ENCODE assay signal across 11 mouse cellular contexts in the genomic region with DNA sequence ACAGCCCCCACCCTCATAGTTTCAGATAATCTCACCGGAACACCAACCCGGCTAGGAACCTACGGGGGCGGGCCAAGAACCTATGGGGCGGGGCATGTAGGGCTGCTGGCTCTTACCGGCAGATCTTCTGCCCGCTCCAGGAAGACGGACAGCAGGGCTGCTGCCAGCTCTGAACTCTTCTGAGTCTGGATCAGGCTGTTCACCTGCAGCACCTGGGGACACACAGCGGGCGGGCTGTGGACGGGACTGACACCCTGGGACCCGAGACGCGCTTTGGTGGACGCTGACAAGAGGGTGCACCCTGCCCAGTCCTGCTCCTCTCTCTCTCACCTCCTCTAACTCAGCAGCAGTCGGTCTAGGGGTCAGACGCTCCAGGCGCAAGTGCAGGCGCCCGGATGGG. TPM values are rescaled to one million over a fixed set of nuclear protein-coding genes. Genes with fewer than 3 reads are reported as not detected.
DNase-seq lines count a peak whose midpoint lies in the region; ATAC-seq and TF ChIP-seq lines count a peak whose summit lies in the region.
"Had no signal": no experiment of that assay in that cellular context is flagged by ENCODE, and none has a peak within 500 bp of the region (broad histone marks: within the 10 kb centered on the region; RNA-seq: fewer than 3 reads in every experiment).

No protein-coding gene starts in this region.

- H3K4me1 ChIP-seq in heart, embryonic 10.5 days = peaks cover 10% of the 10 kb centered on the region
- peaks cover 7% of the 10 kb centered on the region; the same call in 1 of the 2 replicates for H3K4me1 ChIP-seq in midbrain, embryonic 10.5 days
- H3K4me1 ChIP-seq in midbrain, embryonic 11.5 days (ENCODE audit: control insufficient read depth, insufficient read depth, low read length) = no peaks in the 10 kb centered on the region
- H3K4me1 ChIP-seq in intestine, embryonic 15.5 days (replicated peaks) = no peaks in the 10 kb centered on the region
- H3K4me1 ChIP-seq: lung, embryonic 15.5 days had no signal

- H3K4me3 ChIP-seq in heart, embryonic 10.5 days = peak overlapping the region; percentile 36
- peak overlapping the region; percentile 30 for H3K4me3 ChIP-seq in midbrain, embryonic 10.5 days
- H3K4me3 ChIP-seq in midbrain, embryonic 11.5 days (ENCODE audit: low read depth, low read length) = no peak overlapping the region
- H3K4me3 ChIP-seq in intestine, embryonic 15.5 days (replicated peaks) = 0 out of 2 replicates have a peak overlapping the region, but pooled peaks have one; percentile 2
- no peak overlapping the region for H3K4me3 ChIP-seq in myocyte
- H3K4me3 ChIP-seq: lung, embryonic 15.5 days had no signal

- WGBS in heart, embryonic 10.5 days = 27% methylated on average over 20 of the region's 20 CpGs
- 4% methylated on average over 20 of the region's 20 CpGs for WGBS in midbrain, embryonic 10.5 days
- 5% methylated on average over 20 of the region's 20 CpGs for WGBS in midbrain, embryonic 11.5 days
- WGBS in intestine, embryonic 15.5 days = 43% methylated on average over 20 of the region's 20 CpGs

- H3K4me2 ChIP-seq in midbrain, embryonic 11.5 days = no peak overlapping the region
- peak overlapping the region; percentile 42 for H3K4me2 ChIP-seq in intestine, embryonic 15.5 days (replicated peaks)
- no peak overlapping the region for H3K4me2 ChIP-seq in myocyte (ENCODE audit: low read depth)
- H3K4me2 ChIP-seq: lung, embryonic 15.5 days had no signal

- H3K9me3 ChIP-seq in heart, embryonic 10.5 days = no peaks in the 10 kb centered on the region
- H3K9me3 ChIP-seq in midbrain, embryonic 10.5 days (replicated peaks) = no peaks in the 10 kb centered on the region
- H3K9me3 ChIP-seq in midbrain, embryonic 11.5 days (ENCODE audit: control insufficient read depth, low read length) = no peaks in the 10 kb centered on the region
- H3K9me3 ChIP-seq in intestine, embryonic 15.5 days = no peaks in the 10 kb centered on the region
- H3K9me3 ChIP-seq: lung, embryonic 15.5 days had no signal

- H3K36me3 ChIP-seq in heart, embryonic 10.5 days = peaks cover 72% of the 10 kb centered on the region
- H3K36me3 ChIP-seq in midbrain, embryonic 10.5 days = peaks cover 44% of the 10 kb centered on the region
- no peaks in the 10 kb centered on the region; the same call in 1 of the 2 replicates for H3K36me3 ChIP-seq in midbrain, embryonic 11.5 days (ENCODE audit: control insufficient read depth, insufficient read depth, low read length)
- peaks cover 34% of the 10 kb centered on the region; the same call in 1 of the 2 replicates for H3K36me3 ChIP-seq in intestine, embryonic 15.5 days
- peaks cover 75% of the 10 kb centered on the region for H3K36me3 ChIP-seq in myocyte (ENCODE audit: control insufficient read depth, insufficient read depth)

- intact Hi-C loops in heart, postnatal 10 days (cut with DNase I) = no loop called here
- intact Hi-C loops in gastrocnemius, postnatal 14 days (cut with DNase I; ENCODE audit: low total_unique reads) = no loop called here

- no peak for DNase-seq in heart, embryonic 10.5 days (ENCODE audit: low spot score)
- DNase-seq in heart, postnatal 10 days = no peak
- DNase-seq in midbrain, embryonic 10.5 days (ENCODE audit: low spot score) = no peak
- no peak for DNase-seq in midbrain, embryonic 11.5 days (ENCODE audit: low spot score, missing footprints)
- no peak for DNase-seq in gastrocnemius, postnatal 14 days
- no peak for DNase-seq in B cell, adult 2 months
- DNase-seq: layer of hippocampus, adult 9-11 months had no signal

- no peak overlapping the region for H3ac ChIP-seq in myocyte (ENCODE audit: control insufficient read depth, insufficient read length)

- no peaks in the 10 kb centered on the region for H3K79me2 ChIP-seq in myocyte (ENCODE audit: control insufficient read depth, insufficient read depth)

- peaks cover 65% of the 10 kb centered on the region for H3K27me3 ChIP-seq in heart, embryonic 10.5 days (ENCODE audit: insufficient read depth, poor library complexity, severe bottlenecking)
- peaks cover 61% of the 10 kb centered on the region for H3K27me3 ChIP-seq in midbrain, embryonic 10.5 days (ENCODE audit: low read depth, poor library complexity, severe bottlenecking)
- peaks cover 21% of the 10 kb centered on the region for H3K27me3 ChIP-seq in midbrain, embryonic 11.5 days (ENCODE audit: control insufficient read depth, insufficient read depth, low read length)
- H3K27me3 ChIP-seq in intestine, embryonic 15.5 days (replicated peaks) = no peaks in the 10 kb centered on the region
- no peaks in the 10 kb centered on the region for H3K27me3 ChIP-seq in myocyte (ENCODE audit: control insufficient read depth, insufficient read depth, insufficient read length)

- no peak overlapping the region for H3K27ac ChIP-seq in heart, embryonic 10.5 days
- H3K27ac ChIP-seq in midbrain, embryonic 10.5 days (replicated peaks) = no peak overlapping the region
- H3K27ac ChIP-seq in midbrain, embryonic 11.5 days (ENCODE audit: low read depth, low read length) = no peak overlapping the region
- no peak overlapping the region for H3K27ac ChIP-seq in intestine, embryonic 15.5 days
- H3K27ac ChIP-seq: lung, embryonic 15.5 days had no signal

- no peak for TF ChIP-seq POLR2A in myocyte (IDR thresholded peaks at IDR 0.05; ENCODE audit: insufficient read length, low read depth)

- ATAC-seq in midbrain, embryonic 11.5 days (ENCODE audit: low FRiP score) = no peak
- peak; percentile 61 for ATAC-seq in intestine, embryonic 15.5 days

- no peak overlapping the region for H3K9ac ChIP-seq in midbrain, embryonic 11.5 days (ENCODE audit: low read length)
- no peak overlapping the region for H3K9ac ChIP-seq in intestine, embryonic 15.5 days
- H3K9ac ChIP-seq: lung, embryonic 15.5 days had no signal

TF ChIP-seq in myocyte, 11 proteins besides CTCF, POLR2A, EP300 and RAD21:
- TF ChIP-seq MYOG (IDR thresholded peaks at IDR 0.05; ENCODE audit: control insufficient read depth in 1 of 3, insufficient read depth in 1 of 3, insufficient read length in 2 of 3, low read depth in 2 of 3) = no peak
- peak; percentile 43 for TF ChIP-seq POLR2AphosphoS2 (IDR thresholded peaks at IDR 0.05; ENCODE audit: insufficient read length, low read depth)

RNA-seq across cellular contexts. Expression of a gene that starts 9.6 kb away (rescaled TPM):
- 17.8 and 20.3 TPM in 2 replicates for polyA plus RNA-seq in heart, embryonic 10.5 days (2016; fragmentation: Nextera tagmentation; extraction: Ambion mirVana)
- total RNA-seq in heart, postnatal 10 days (2021) = 10 to 100 TPM; 28.5 to 29.9 TPM
- polyA plus RNA-seq in midbrain, embryonic 10.5 days (2016; fragmentation: Nextera tagmentation; extraction: Ambion mirVana) = 17.2 and 23.6 TPM in 2 replicates
- polyA plus RNA-seq in midbrain, embryonic 11.5 days (2014; fragmentation: Nextera tagmentation; extraction: Ambion mirVana) = 15.6 and 18.1 TPM in 2 replicates
- 28.4 and 29.3 TPM in 2 replicates for polyA plus RNA-seq in intestine, embryonic 15.5 days (2015; fragmentation: Nextera tagmentation; extraction: Ambion mirVana)
- 166 TPM for polyA plus RNA-seq in myocyte (2012; fragmentation: generic; extraction: Trizol)
- total RNA-seq in gastrocnemius, postnatal 14 days (2021) = 10 to 100 TPM; 21.6 to 24.0 TPM

RNA-seq across cellular contexts. Expression of a gene that starts 17.5 kb away (rescaled TPM):
- 3.2 and 4.0 TPM in 2 replicates for polyA plus RNA-seq in heart, embryonic 10.5 days (2016; fragmentation: Nextera tagmentation; extraction: Ambion mirVana)
- total RNA-seq in heart, postnatal 10 days (2021) = 1 to 10 TPM; 4.1 to 4.5 TPM
- 1.8 and 2.9 TPM in 2 replicates for polyA plus RNA-seq in midbrain, embryonic 10.5 days (2016; fragmentation: Nextera tagmentation; extraction: Ambion mirVana)
- 3.4 and 3.7 TPM in 2 replicates for polyA plus RNA-seq in midbrain, embryonic 11.5 days (2014; fragmentation: Nextera tagmentation; extraction: Ambion mirVana)
- 2.4 and 2.7 TPM in 2 replicates for polyA plus RNA-seq in intestine, embryonic 15.5 days (2015; fragmentation: Nextera tagmentation; extraction: Ambion mirVana)
- 734 TPM for polyA plus RNA-seq in myocyte (2012; fragmentation: generic; extraction: Trizol)
- total RNA-seq in gastrocnemius, postnatal 14 days (2021) = 100 to 1,000 TPM in 1 of 2 experiments, 10 to 100 TPM in 1; 54.6 to 180 TPM
- total RNA-seq: monocyte, adult 5-6 weeks had no signal

RNA-seq across cellular contexts. Expression of a gene that starts 22.1 kb away (rescaled TPM):
- 1,508 and 1,550 TPM in 2 replicates for polyA plus RNA-seq in heart, embryonic 10.5 days (2016; fragmentation: Nextera tagmentation; extraction: Ambion mirVana)
- 100 to 1,000 TPM; 500 to 506 TPM for total RNA-seq in heart, postnatal 10 days (2021)
- polyA plus RNA-seq in midbrain, embryonic 10.5 days (2016; fragmentation: Nextera tagmentation; extraction: Ambion mirVana) = 833 and 890 TPM in 2 replicates
- 683 and 746 TPM in 2 replicates for polyA plus RNA-seq in midbrain, embryonic 11.5 days (2014; fragmentation: Nextera tagmentation; extraction: Ambion mirVana)
- polyA plus RNA-seq in intestine, embryonic 15.5 days (2015; fragmentation: Nextera tagmentation; extraction: Ambion mirVana) = 1,676 and 1,825 TPM in 2 replicates
- polyA plus RNA-seq in myocyte (2012; fragmentation: generic; extraction: Trizol) = 2,234 TPM
- total RNA-seq in gastrocnemius, postnatal 14 days (2021) = 100 to 1,000 TPM; 214 to 276 TPM

RNA-seq across cellular contexts. Expression of a gene that starts 31.5 kb away (rescaled TPM):
- polyA plus RNA-seq in heart, embryonic 10.5 days (2016; fragmentation: Nextera tagmentation; extraction: Ambion mirVana) = 11.2 and 12.8 TPM in 2 replicates
- total RNA-seq in heart, postnatal 10 days (2021) = 10 to 100 TPM in 1 of 2 experiments, 1 to 10 TPM in 1; 9.8 to 10.1 TPM
- polyA plus RNA-seq in midbrain, embryonic 10.5 days (2016; fragmentation: Nextera tagmentation; extraction: Ambion mirVana) = 15.4 and 19.5 TPM in 2 replicates
- polyA plus RNA-seq in midbrain, embryonic 11.5 days (2014; fragmentation: Nextera tagmentation; extraction: Ambion mirVana) = 16.0 and 19.0 TPM in 2 replicates
- 14.5 and 15.2 TPM in 2 replicates for polyA plus RNA-seq in intestine, embryonic 15.5 days (2015; fragmentation: Nextera tagmentation; extraction: Ambion mirVana)
- polyA plus RNA-seq in myocyte (2012; fragmentation: generic; extraction: Trizol) = 13.8 TPM
- total RNA-seq in gastrocnemius, postnatal 14 days (2021) = 1 to 10 TPM; 5.0 to 6.4 TPM

RNA-seq across cellular contexts. Expression of a gene that starts 33.1 kb away (rescaled TPM):
- polyA plus RNA-seq in heart, embryonic 10.5 days (2016; fragmentation: Nextera tagmentation; extraction: Ambion mirVana) = 2,301 and 2,407 TPM in 2 replicates
- total RNA-seq in heart, postnatal 10 days (2021) = 1,000 to 10,000 TPM; 2,064 to 2,152 TPM
- 2,872 and 3,266 TPM in 2 replicates for polyA plus RNA-seq in midbrain, embryonic 10.5 days (2016; fragmentation: Nextera tagmentation; extraction: Ambion mirVana)
- polyA plus RNA-seq in midbrain, embryonic 11.5 days (2014; fragmentation: Nextera tagmentation; extraction: Ambion mirVana) = 2,670 and 2,991 TPM in 2 replicates
- polyA plus RNA-seq in intestine, embryonic 15.5 days (2015; fragmentation: Nextera tagmentation; extraction: Ambion mirVana) = 3,667 and 3,915 TPM in 2 replicates
- 12,553 TPM for polyA plus RNA-seq in myocyte (2012; fragmentation: generic; extraction: Trizol)
- total RNA-seq in gastrocnemius, postnatal 14 days (2021) = 1,000 to 10,000 TPM; 1,413 to 1,625 TPM

Comparison
In these comparisons a context has a peak if more than half of its experiments do, and no peak if none do; other contexts are left out.
1. H3K4me3 ChIP-seq: peak in heart, embryonic 10.5 days (single experiment), midbrain, embryonic 10.5 days (single experiment) and intestine, embryonic 15.5 days (single experiment); none in midbrain, embryonic 11.5 days (single experiment) and myocyte (single experiment).
2. RNA of a gene that starts 17.5 kb away (polyA plus RNA-seq): 734 TPM in myocyte (single experiment); 3.4 to 3.7 TPM in midbrain, embryonic 11.5 days, 3.2 to 4.0 TPM in heart, embryonic 10.5 days, 1.8 to 2.9 TPM in midbrain, embryonic 10.5 days and 2.4 to 2.7 TPM in intestine, embryonic 15.5 days; every median in the first group is over 100 times any median in the second.